Mouse (Mus musculus) liver, embryonic 11.5 days (tissue): Measurements from ENCODE around the gene Adamtsl2. TPM values are rescaled to one million over a fixed set of nuclear protein-coding genes. Genes with fewer than 3 reads are reported as not detected.

ENCODE experiments used
- ATAC-seq: fragments of 200-750 bp; cut with Nextera tagmentation; replicated peaks from 2 replicates; pipeline ENCODE4 v1.8.0; 2017; ENCODE audit warnings: moderate number of reproducible peaks, mild to moderate bottlenecking, moderate TSS enrichment, moderate library complexity; ENCODE audit not compliant: low FRiP score
- DNase-seq: peaks from one replicate; pipeline ENCODE4 v3.0.0-alpha.2; 2017; ENCODE audit warnings: low spot score
- H3K27ac ChIP-seq: fragments of 300-500 bp; sonication (generic); 2 replicates; pipeline ENCODE4 v1.5.1; 2014; ENCODE audit warnings: mild to moderate bottlenecking, low read depth, low read length, control low read depth
- H3K27me3 ChIP-seq: fragments of 300-500 bp; sonication (generic); replicated peaks from 2 replicates; pipeline ENCODE4 v1.6.1; 2014; ENCODE audit warnings: low read length, mixed read lengths; ENCODE audit not compliant: control insufficient read depth, insufficient read depth
- H3K36me3 ChIP-seq: fragments of 300-500 bp; sonication (generic); 2 replicates; pipeline ENCODE4 v1.6.1; 2014; ENCODE audit warnings: mild to moderate bottlenecking, low read length, moderate library complexity, mixed read lengths; ENCODE audit not compliant: control insufficient read depth, insufficient read depth
- H3K4me1 ChIP-seq: fragments of 300-500 bp; sonication (generic); replicated peaks from 2 replicates; pipeline ENCODE4 v1.6.1; 2014; ENCODE audit warnings: low read length, mixed read lengths; ENCODE audit not compliant: control insufficient read depth, insufficient read depth
- H3K4me2 ChIP-seq: fragments of 300-500 bp; sonication (generic); 2 replicates; pipeline ENCODE4 v1.6.1; 2014; ENCODE audit warnings: mild to moderate bottlenecking, control low read depth, moderate library complexity
- H3K4me3 ChIP-seq: fragments of 300-500 bp; sonication (generic); 2 replicates; pipeline ENCODE4 v1.5.1; 2014; ENCODE audit warnings: low read depth, low read length, control low read depth
- H3K9ac ChIP-seq: fragments of 300-500 bp; sonication (generic); 2 replicates; pipeline ENCODE4 v1.6.1; 2014; ENCODE audit warnings: low read depth, low read length, control low read depth
- H3K9me3 ChIP-seq: fragments of 300-500 bp; sonication (generic); 2 replicates; pipeline ENCODE4 v1.6.1; 2016; ENCODE audit warnings: low read length, inconsistent platforms, mixed read lengths; ENCODE audit not compliant: control insufficient read depth
- WGBS: fragments of 180-500 bp; shearing (Covaris S2); extraction: QIAGEN DNeasy Blood & Tissue Kit; methylation state at CpG from one replicate; pipeline ENCODE4 v1.1.7; 2014; 5-methylcytosine and 5-hydroxymethylcytosine counted together
- polyA plus RNA-seq: library from polyadenylated mRNA; unstranded; fragments of >200 nt; fragmentation: Nextera tagmentation; extraction: Ambion mirVana; gene quantifications from 2 replicates; pipeline ENCODE4 v1.2.1, GENCODE M21; 2014

Gene Adamtsl2
- polyA plus RNA-seq, 1 experiment from 2014 or later, result 3.5 TPM

- H3K27me3 ChIP-seq, result no peaks in the 10 kb centered on the region; the same call in 1 of the 2 replicates
- H3K9ac ChIP-seq, result no peak overlapping the region
- H3K36me3 ChIP-seq, result no peaks in the 10 kb centered on the region
- H3K4me1 ChIP-seq, result no peaks in the 10 kb centered on the region
- DNase-seq (no peak), ATAC-seq (no peak)
- H3K9me3 ChIP-seq, result no peaks in the 10 kb centered on the region
- no peak overlapping the region for H3K27ac ChIP-seq
- H3K4me2 ChIP-seq, result no peak overlapping the region
- 67% methylated on average over 4 of the region's 4 CpGs for WGBS
- no peak overlapping the region for H3K4me3 ChIP-seq
These were observed 35.0 kb upstream of the Adamtsl2 start for GRCm38 (mm10) chr2:27044166-27044565.

GRCm38 (mm10) chr2:27044641-27045040, 34.5 kb upstream of the Adamtsl2 start:
- H3K27ac ChIP-seq, result no peak overlapping the region
- no peak overlapping the region for H3K9ac ChIP-seq
- ATAC-seq (no peak), DNase-seq (no peak)
- no peaks in the 10 kb centered on the region for H3K9me3 ChIP-seq
- H3K4me1 ChIP-seq, result no peaks in the 10 kb centered on the region
- H3K4me2 ChIP-seq, result no peak overlapping the region
- H3K4me3 ChIP-seq, result no peak overlapping the region
- no peaks in the 10 kb centered on the region for H3K36me3 ChIP-seq
- H3K27me3 ChIP-seq, result no peaks in the 10 kb centered on the region; the same call in 1 of the 2 replicates
- 70% methylated on average over 3 of the region's 3 CpGs for WGBS

- Histone ChIP-seq H3K27me3 (no peaks in the 10 kb centered on the region), H3K27ac (no peak overlapping the region), H3K4me1 (no peaks in the 10 kb centered on the region), H3K9ac (no peak overlapping the region), H3K4me2 (no peak overlapping the region), H3K4me3 (no peak overlapping the region), H3K9me3 (no peaks in the 10 kb centered on the region), H3K36me3 (no peaks in the 10 kb centered on the region)
- DNase-seq (no peak), ATAC-seq (no peak)
- WGBS, result 62% methylated on average over 8 of the region's 8 CpGs
These were observed 33.0 kb upstream of the Adamtsl2 start for GRCm38 (mm10) chr2:27045979-27046770.

GRCm38 (mm10) chr2:27049408-27049807, 29.8 kb upstream of the Adamtsl2 start:
- Histone ChIP-seq H3K4me3 (no peak overlapping the region), H3K36me3 (no peaks in the 10 kb centered on the region), H3K27ac (no peak overlapping the region), H3K9ac (no peak overlapping the region), H3K9me3 (no peaks in the 10 kb centered on the region), H3K27me3 (no peaks in the 10 kb centered on the region), H3K4me2 (no peak overlapping the region), H3K4me1 (no peaks in the 10 kb centered on the region)
- WGBS, result 67% methylated on average over 6 of the region's 6 CpGs
- ATAC-seq (no peak), DNase-seq (no peak)

GRCm38 (mm10) chr2:27058251-27058650, 20.9 kb upstream of the Adamtsl2 start:
- H3K9ac ChIP-seq, result no peak overlapping the region
- no peak for DNase-seq
- no peak for ATAC-seq

GRCm38 (mm10) chr2:27058751-27059150, 20.4 kb upstream of the Adamtsl2 start:
- H3K4me2 ChIP-seq, result no peak overlapping the region
- H3K4me1 ChIP-seq, result no peaks in the 10 kb centered on the region; the same call in 1 of the 2 replicates
- ATAC-seq, result no peak
- H3K36me3 ChIP-seq, result no peaks in the 10 kb centered on the region
- H3K9me3 ChIP-seq, result no peaks in the 10 kb centered on the region
- no peaks in the 10 kb centered on the region for H3K27me3 ChIP-seq
- no peak overlapping the region for H3K9ac ChIP-seq
- no peak for DNase-seq
- 53% methylated on average over 12 of the region's 12 CpGs for WGBS
- H3K4me3 ChIP-seq, result no peak overlapping the region
- H3K27ac ChIP-seq, result no peak overlapping the region

More at GRCm38 (mm10) chr2:27058251-27058650, 20.9 kb upstream of the Adamtsl2 start:
- no peaks in the 10 kb centered on the region; the same call in 1 of the 2 replicates for H3K4me1 ChIP-seq
- WGBS, result 48% methylated on average over 4 of the region's 4 CpGs
- H3K4me3 ChIP-seq, result no peak overlapping the region
- H3K36me3 ChIP-seq, result no peaks in the 10 kb centered on the region
- H3K4me2 ChIP-seq, result no peak overlapping the region
- H3K27me3 ChIP-seq, result no peaks in the 10 kb centered on the region
- H3K9me3 ChIP-seq, result no peaks in the 10 kb centered on the region
- H3K27ac ChIP-seq, result no peak overlapping the region

- WGBS, result 85% methylated on average over 9 of the region's 9 CpGs
- no peaks in the 10 kb centered on the region for H3K27me3 ChIP-seq
These were observed 20.0 kb upstream of the Adamtsl2 start for GRCm38 (mm10) chr2:27059187-27059586.

GRCm38 (mm10) chr2:27067124-27067523, 12.1 kb upstream of the Adamtsl2 start:
- ATAC-seq (no peak), DNase-seq (no peak)
- no peaks in the 10 kb centered on the region for H3K36me3 ChIP-seq
- H3K4me3 ChIP-seq, result no peak overlapping the region
- H3K4me1 ChIP-seq, result no peaks in the 10 kb centered on the region
- WGBS, result 81% methylated on average over 2 of the region's 2 CpGs
- H3K4me2 ChIP-seq, result no peak overlapping the region
- peaks cover 3% of the 10 kb centered on the region for H3K27me3 ChIP-seq
- H3K27ac ChIP-seq, result no peak overlapping the region
- H3K9me3 ChIP-seq, result no peaks in the 10 kb centered on the region
- no peak overlapping the region for H3K9ac ChIP-seq

More at GRCm38 (mm10) chr2:27059187-27059586, 20.0 kb upstream of the Adamtsl2 start:
- no peak overlapping the region for H3K9ac ChIP-seq
- H3K4me1 ChIP-seq, result no peaks in the 10 kb centered on the region; the same call in 1 of the 2 replicates
- DNase-seq (no peak), ATAC-seq (no peak)
- H3K4me3 ChIP-seq, result no peak overlapping the region
- no peak overlapping the region for H3K4me2 ChIP-seq
- no peak overlapping the region for H3K27ac ChIP-seq
- H3K36me3 ChIP-seq, result no peaks in the 10 kb centered on the region
- H3K9me3 ChIP-seq, result no peaks in the 10 kb centered on the region

GRCm38 (mm10) chr2:27067996-27068395, 11.2 kb upstream of the Adamtsl2 start:
- Histone ChIP-seq H3K4me1 (no peaks in the 10 kb centered on the region), H3K4me2 (no peak overlapping the region), H3K36me3 (no peaks in the 10 kb centered on the region), H3K27me3 (peaks cover 3% of the 10 kb centered on the region), H3K9ac (no peak overlapping the region), H3K4me3 (no peak overlapping the region), H3K27ac (no peak overlapping the region), H3K9me3 (no peaks in the 10 kb centered on the region)
- DNase-seq, result no peak
- 39% methylated on average over 2 of the region's 2 CpGs for WGBS
- ATAC-seq, result no peak
